Mouse (Mus musculus): ENCODE measurements around the gene Miip. TPM values are rescaled to one million over a fixed set of nuclear protein-coding genes. Genes with fewer than 3 reads are reported as not detected.
"Not testable (repeated sequence)": the region's sequence is repeated elsewhere in the genome, so short reads cannot be mapped to it uniquely, and the experiment has no call there.

Miip gene
- polyA plus RNA-seq, 1 experiment from 2014 or later, result 23.9 TPM

GRCm38 (mm10) chr4:147881792-147882191 lies 13.2 kb upstream of the Miip start:
- Histone ChIP-seq H3K36me3 (ENCODE audit: control insufficient read depth, insufficient read depth, low read length) (peaks cover 69% of the 10 kb centered on the region), H3K27ac (ENCODE audit: low read depth, low read length) (no peak overlapping the region), H3K9ac (ENCODE audit: low read depth, low read length) (no peak overlapping the region), H3K4me3 (ENCODE audit: low read depth, low read length) (no peak overlapping the region), H3K9me3 (replicated peaks; ENCODE audit: control insufficient read depth, low read length) (no peaks in the 10 kb centered on the region), H3K4me1 (ENCODE audit: control insufficient read depth, insufficient read depth, low read length) (peaks cover 5% of the 10 kb centered on the region), H3K4me2 (no peak overlapping the region), H3K27me3 (ENCODE audit: control insufficient read depth, insufficient read depth, low read length) (no peaks in the 10 kb centered on the region)
- WGBS (ENCODE audit: insufficient replicate concordance), result 89% methylated on average over 7 of the region's 7 CpGs
- ATAC-seq (replicated peaks; ENCODE audit: insufficient number of reproducible peaks, low FRiP score, low TSS enrichment), result no peak

- no peak overlapping the region for H3K4me2 ChIP-seq
- H3K9me3 ChIP-seq (replicated peaks; ENCODE audit: control insufficient read depth, low read length), result no peaks in the 10 kb centered on the region
- no peaks in the 10 kb centered on the region for H3K27me3 ChIP-seq (ENCODE audit: control insufficient read depth, insufficient read depth, low read length)
- no peak overlapping the region for H3K9ac ChIP-seq (ENCODE audit: low read depth, low read length)
- peaks cover 5% of the 10 kb centered on the region for H3K4me1 ChIP-seq (ENCODE audit: control insufficient read depth, insufficient read depth, low read length)
- no peak for ATAC-seq (replicated peaks; ENCODE audit: insufficient number of reproducible peaks, low FRiP score, low TSS enrichment)
- 49% methylated on average over 5 of the region's 5 CpGs for WGBS (ENCODE audit: insufficient replicate concordance)
- no peak overlapping the region for H3K4me3 ChIP-seq (ENCODE audit: low read depth, low read length)
- H3K27ac ChIP-seq (ENCODE audit: low read depth, low read length), result no peak overlapping the region
- H3K36me3 ChIP-seq (ENCODE audit: control insufficient read depth, insufficient read depth, low read length), result peaks cover 68% of the 10 kb centered on the region
Observed at GRCm38 (mm10) chr4:147879865-147880264, 11.2 kb upstream of the Miip start.

DNA sequence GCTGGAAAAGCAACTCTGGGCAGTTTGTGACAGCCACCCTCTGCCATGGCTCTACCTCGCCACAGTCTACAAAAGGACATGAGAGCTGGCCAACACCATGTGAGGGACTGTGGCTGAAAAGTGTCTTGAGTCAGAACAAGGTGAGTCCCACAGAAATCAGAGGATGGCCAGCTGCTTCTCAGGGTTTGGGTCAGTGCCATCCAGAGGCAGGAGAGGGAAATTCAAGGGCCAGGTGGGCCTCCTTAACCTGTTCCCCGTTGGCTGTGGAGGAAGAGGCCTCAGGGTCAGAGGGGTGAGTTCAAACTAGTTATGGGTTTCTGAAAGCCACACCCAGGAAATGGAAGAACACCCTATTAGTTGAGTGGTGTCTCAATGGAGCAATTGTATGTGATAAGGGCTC lies 10.8 kb upstream of the Miip start:
- no peak overlapping the region for H3K9ac ChIP-seq (ENCODE audit: low read depth, low read length)
- no peaks in the 10 kb centered on the region for H3K27me3 ChIP-seq (ENCODE audit: control insufficient read depth, insufficient read depth, low read length)
- WGBS (ENCODE audit: insufficient replicate concordance), result 76% methylated on average over 2 of the region's 2 CpGs
- H3K4me3 ChIP-seq (ENCODE audit: low read depth, low read length), result no peak overlapping the region
- no peak overlapping the region for H3K27ac ChIP-seq (ENCODE audit: low read depth, low read length)
- H3K4me1 ChIP-seq (ENCODE audit: control insufficient read depth, insufficient read depth, low read length), result peaks cover 5% of the 10 kb centered on the region
- ATAC-seq (replicated peaks; ENCODE audit: insufficient number of reproducible peaks, low FRiP score, low TSS enrichment), result no peak
- H3K36me3 ChIP-seq (ENCODE audit: control insufficient read depth, insufficient read depth, low read length), result peaks cover 72% of the 10 kb centered on the region
- H3K4me2 ChIP-seq, result no peak overlapping the region
- H3K9me3 ChIP-seq (replicated peaks; ENCODE audit: control insufficient read depth, low read length), result no peaks in the 10 kb centered on the region

DNA sequence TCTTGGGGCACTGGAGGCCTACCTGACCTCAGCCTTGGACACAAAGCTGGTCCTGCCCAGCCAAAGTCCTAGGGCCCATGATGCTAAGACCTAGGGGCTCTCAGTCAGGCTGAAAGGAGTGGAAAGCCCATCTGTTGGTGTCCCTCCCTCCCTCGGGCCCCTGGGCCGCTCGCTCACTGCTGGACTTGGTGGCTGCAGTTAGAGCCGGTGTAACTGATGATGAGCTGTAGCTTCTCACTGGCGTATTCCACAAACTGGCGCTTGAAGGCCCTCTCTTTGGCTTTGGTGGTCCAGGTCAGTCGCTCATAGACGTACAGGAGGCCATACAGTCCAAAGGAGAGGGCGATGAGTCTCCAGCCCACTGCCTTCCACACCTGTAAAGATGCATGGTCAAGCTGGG lies 9.9 kb upstream of the Miip start:
- H3K4me1 ChIP-seq (ENCODE audit: control insufficient read depth, insufficient read depth, low read length), result peaks cover 5% of the 10 kb centered on the region
- ATAC-seq (replicated peaks; ENCODE audit: insufficient number of reproducible peaks, low FRiP score, low TSS enrichment), result no peak
- H3K27ac ChIP-seq (ENCODE audit: low read depth, low read length), result no peak overlapping the region
- H3K36me3 ChIP-seq (ENCODE audit: control insufficient read depth, insufficient read depth, low read length), result peaks cover 69% of the 10 kb centered on the region
- 87% methylated on average over 9 of the region's 9 CpGs for WGBS (ENCODE audit: insufficient replicate concordance)
- H3K9me3 ChIP-seq (replicated peaks; ENCODE audit: control insufficient read depth, low read length), result no peaks in the 10 kb centered on the region
- no peaks in the 10 kb centered on the region for H3K27me3 ChIP-seq (ENCODE audit: control insufficient read depth, insufficient read depth, low read length)
- H3K4me2 ChIP-seq, result no peak overlapping the region
- no peak overlapping the region for H3K9ac ChIP-seq (ENCODE audit: low read depth, low read length)
- H3K4me3 ChIP-seq (ENCODE audit: low read depth, low read length), result no peak overlapping the region

GRCm38 (mm10) chr4:147875852-147876575 lies 7.4 kb upstream of the Miip start:
- Histone ChIP-seq H3K9me3 (replicated peaks; ENCODE audit: control insufficient read depth, low read length) (no peaks in the 10 kb centered on the region), H3K4me3 (ENCODE audit: low read depth, low read length) (no peak overlapping the region), H3K4me2 (no peak overlapping the region), H3K27ac (ENCODE audit: low read depth, low read length) (no peak overlapping the region), H3K9ac (ENCODE audit: low read depth, low read length) (no peak overlapping the region), H3K4me1 (ENCODE audit: control insufficient read depth, insufficient read depth, low read length) (peaks cover 5% of the 10 kb centered on the region), H3K36me3 (ENCODE audit: control insufficient read depth, insufficient read depth, low read length) (peaks cover 56% of the 10 kb centered on the region), H3K27me3 (ENCODE audit: control insufficient read depth, insufficient read depth, low read length) (no peaks in the 10 kb centered on the region)
- 77% methylated on average over 4 of the region's 4 CpGs for WGBS (ENCODE audit: insufficient replicate concordance)
- no peak for ATAC-seq (replicated peaks; ENCODE audit: insufficient number of reproducible peaks, low FRiP score, low TSS enrichment)

DNA sequence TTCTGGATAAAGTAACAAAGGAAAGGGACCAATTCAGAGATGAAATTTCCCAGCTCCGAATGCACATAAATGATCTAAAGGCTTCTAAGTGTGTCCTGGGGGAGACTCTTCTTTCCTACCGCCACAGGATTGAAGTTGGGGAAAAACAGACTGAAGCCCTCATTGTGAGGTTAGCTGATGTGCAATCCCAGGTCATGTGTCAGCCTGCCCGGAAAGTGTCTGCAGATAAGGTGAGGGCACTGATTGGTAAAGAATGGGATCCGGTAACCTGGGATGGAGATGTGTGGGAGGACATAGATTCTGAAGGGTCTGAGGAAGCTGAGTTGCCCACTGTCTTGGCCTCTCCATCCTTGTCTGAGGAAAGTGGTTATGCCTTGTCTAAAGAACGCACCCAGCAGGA lies 622 bp upstream of the Miip start:
- 7% methylated on average over 5 of the region's 5 CpGs for WGBS (ENCODE audit: insufficient replicate concordance)

DNA sequence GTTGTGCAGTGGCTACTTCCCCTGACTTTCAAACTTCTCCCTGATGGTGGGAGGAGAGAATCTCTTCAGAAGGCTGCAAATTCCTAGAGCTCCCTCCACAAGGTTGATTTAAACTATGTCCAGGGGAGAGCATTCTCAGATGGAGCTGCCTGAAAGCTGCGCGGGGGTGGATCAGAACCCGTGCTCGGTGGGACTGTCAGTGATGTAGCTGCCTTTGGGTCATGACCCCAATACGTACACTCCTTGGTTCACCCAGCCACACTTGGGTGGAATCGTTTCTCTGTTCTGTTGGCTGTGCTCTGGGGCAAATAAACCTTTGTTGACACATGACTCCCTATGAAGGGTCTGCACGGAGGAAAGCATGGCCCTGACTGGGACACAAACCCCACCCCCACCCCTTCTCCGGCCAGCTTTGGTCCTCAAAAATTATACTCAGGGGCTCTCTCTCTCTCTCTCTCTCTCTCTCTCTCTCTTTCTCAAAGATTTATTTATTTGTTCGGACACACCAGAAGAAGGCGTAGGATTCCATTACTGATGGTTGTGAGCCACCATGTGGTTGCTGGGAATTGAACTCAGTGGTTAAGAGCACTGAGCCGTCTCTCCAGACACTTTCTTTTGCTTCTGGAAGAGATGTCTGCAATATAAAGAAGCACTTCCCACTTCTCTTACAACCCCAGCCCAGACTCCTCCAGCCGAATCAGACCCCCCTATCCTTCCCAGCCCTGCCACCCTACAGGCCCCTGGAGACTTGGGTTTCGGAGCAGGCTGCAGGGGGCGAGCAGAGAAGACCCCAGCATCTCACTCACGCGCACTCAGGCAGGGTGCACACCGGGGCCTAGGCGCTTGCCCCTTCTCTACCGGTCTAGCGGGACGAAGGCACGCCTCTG lies 810 bp downstream of the Miip start:
- H3K9me3 ChIP-seq (replicated peaks; ENCODE audit: control insufficient read depth, low read length), result no peaks in the 10 kb centered on the region
- WGBS (ENCODE audit: insufficient replicate concordance), result 7% methylated on average over 22 of the region's 22 CpGs
- H3K4me1 ChIP-seq (ENCODE audit: control insufficient read depth, insufficient read depth, low read length), result peaks cover 17% of the 10 kb centered on the region
- H3K27me3 ChIP-seq (ENCODE audit: control insufficient read depth, insufficient read depth, low read length), result no peaks in the 10 kb centered on the region
- H3K4me3 ChIP-seq (ENCODE audit: low read depth, low read length), result peak overlapping the region; percentile 81
- H3K9ac ChIP-seq (ENCODE audit: low read depth, low read length), result peak overlapping the region; percentile 77
- peak overlapping the region; percentile 72 for H3K27ac ChIP-seq (ENCODE audit: low read depth, low read length)
- ATAC-seq (replicated peaks; ENCODE audit: insufficient number of reproducible peaks, low FRiP score, low TSS enrichment), result no peak
- peaks cover 13% of the 10 kb centered on the region for H3K36me3 ChIP-seq (ENCODE audit: control insufficient read depth, insufficient read depth, low read length)
- H3K4me2 ChIP-seq, result peak overlapping the region; percentile 78

More for the DNA sequence above, 622 bp upstream of the Miip start:
- H3K4me2 ChIP-seq, result peak overlapping the region; percentile 83
- no peak for ATAC-seq (replicated peaks; ENCODE audit: insufficient number of reproducible peaks, low FRiP score, low TSS enrichment)
- peak overlapping the region; percentile 81 for H3K4me3 ChIP-seq (ENCODE audit: low read depth, low read length)
- H3K27ac ChIP-seq (ENCODE audit: low read depth, low read length), result peak overlapping the region; percentile 60
- no peaks in the 10 kb centered on the region for H3K9me3 ChIP-seq (replicated peaks; ENCODE audit: control insufficient read depth, low read length)
- H3K4me1 ChIP-seq (ENCODE audit: control insufficient read depth, insufficient read depth, low read length), result peaks cover 17% of the 10 kb centered on the region
- peaks cover 21% of the 10 kb centered on the region for H3K36me3 ChIP-seq (ENCODE audit: control insufficient read depth, insufficient read depth, low read length)
- H3K27me3 ChIP-seq (ENCODE audit: control insufficient read depth, insufficient read depth, low read length), result no peaks in the 10 kb centered on the region
- peak overlapping the region; percentile 81 for H3K9ac ChIP-seq (ENCODE audit: low read depth, low read length)

DNA sequence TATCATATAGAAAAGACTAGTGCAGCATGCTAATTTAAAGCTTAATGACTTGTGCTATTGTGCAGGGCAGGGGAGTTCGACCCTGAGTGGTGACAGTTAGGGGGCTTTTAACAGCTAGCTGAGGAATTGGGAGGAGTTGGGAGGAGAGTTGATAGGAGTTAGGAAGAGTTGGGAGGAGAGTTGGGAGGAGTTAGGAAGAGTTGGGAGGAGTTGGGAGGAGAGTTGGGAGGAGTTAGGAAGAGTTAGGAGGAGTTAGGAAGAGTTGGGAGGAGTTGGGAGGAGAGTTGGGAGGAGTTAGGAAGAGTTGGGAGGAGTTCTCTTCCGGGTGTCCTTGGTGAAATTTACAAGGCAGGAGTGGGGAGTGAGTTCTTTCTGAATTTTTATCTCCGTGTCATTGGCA lies 1.8 kb downstream of the Miip start:
- ATAC-seq (replicated peaks; ENCODE audit: insufficient number of reproducible peaks, low FRiP score, low TSS enrichment); H3K9me3 ChIP-seq (replicated peaks; ENCODE audit: control insufficient read depth, low read length); H3K4me2 ChIP-seq; H3K9ac ChIP-seq (ENCODE audit: low read depth, low read length); H3K27ac ChIP-seq (ENCODE audit: low read depth, low read length); H3K27me3 ChIP-seq (ENCODE audit: control insufficient read depth, insufficient read depth, low read length); H3K4me3 ChIP-seq (ENCODE audit: low read depth, low read length): not testable (repeated sequence)
- 28% methylated on average over 3 of the region's 3 CpGs for WGBS (ENCODE audit: insufficient replicate concordance)
- peaks cover 20% of the 10 kb centered on the region for H3K36me3 ChIP-seq (ENCODE audit: control insufficient read depth, insufficient read depth, low read length)
- peaks cover 17% of the 10 kb centered on the region for H3K4me1 ChIP-seq (ENCODE audit: control insufficient read depth, insufficient read depth, low read length)

All from heart, embryonic 11.5 days (tissue).